Mouse (Mus musculus): ENCODE measurements around the gene Ssu2. TPM values are rescaled to one million over a fixed set of nuclear protein-coding genes. Genes with fewer than 3 reads are reported as not detected.

Ssu2 gene
- polyA plus RNA-seq (2015; fragmentation: Nextera tagmentation; extraction: Ambion mirVana), result 0.08 TPM in 1 of 2 replicates, not detected in the other

GRCm38 (mm10) chr6:112387947-112388346, at the start of gene Ssu2:
Gene Ssu2, minus strand, starts transcription at chr6:112388023.
- Histone ChIP-seq H3K36me3 (no peaks in the 10 kb centered on the region), H3K9ac (no peak within 1 kb of the TSS), H3K4me1 (replicated peaks) (no peaks in the 10 kb centered on the region), H3K27ac (no peak within 1 kb of the TSS), H3K9me3 (replicated peaks) (no peaks in the 10 kb centered on the region), H3K27me3 (no peaks in the 10 kb centered on the region), H3K4me3 (replicated peaks) (no peak within 1 kb of the TSS), H3K4me2 (no peak within 1 kb of the TSS)
- DNase-seq (no peak), ATAC-seq (ENCODE audit: low read depth) (no peak)
- 48% methylated on average over 9 of the region's 9 CpGs for WGBS (ENCODE audit: insufficient replicate concordance)

- H3K27ac ChIP-seq, result no peak overlapping the region
- no peaks in the 10 kb centered on the region for H3K9me3 ChIP-seq (replicated peaks)
- no peaks in the 10 kb centered on the region for H3K36me3 ChIP-seq
- ATAC-seq (ENCODE audit: low read depth) (no peak), DNase-seq (no peak)
- no peak overlapping the region for H3K4me3 ChIP-seq (replicated peaks)
- 53% methylated on average over 6 of the region's 6 CpGs for whole genome bisulfite sequencing (ENCODE audit: insufficient replicate concordance)
- no peaks in the 10 kb centered on the region for H3K4me1 ChIP-seq (replicated peaks)
- no peak overlapping the region for H3K9ac ChIP-seq
- no peaks in the 10 kb centered on the region for H3K27me3 ChIP-seq
- no peak overlapping the region for H3K4me2 ChIP-seq
These were observed 38.4 kb upstream of the Ssu2 start for GRCm38 (mm10) chr6:112426018-112426732.

- DNase-seq, result no peak
- H3K36me3 ChIP-seq, result no peaks in the 10 kb centered on the region
- H3K9me3 ChIP-seq (replicated peaks), result no peaks in the 10 kb centered on the region
- no peak overlapping the region for H3K9ac ChIP-seq
- 50% methylated on average over 8 of the region's 8 CpGs for WGBS (ENCODE audit: insufficient replicate concordance)
- no peak overlapping the region for H3K27ac ChIP-seq
- H3K4me3 ChIP-seq (replicated peaks), result no peak overlapping the region
- no peak for ATAC-seq (ENCODE audit: low read depth)
- no peaks in the 10 kb centered on the region for H3K27me3 ChIP-seq
- H3K4me2 ChIP-seq, result no peak overlapping the region
- H3K4me1 ChIP-seq (replicated peaks), result no peaks in the 10 kb centered on the region
These were observed 36.1 kb upstream of the Ssu2 start for GRCm38 (mm10) chr6:112423746-112424501.

GRCm38 (mm10) chr6:112420883-112421282, 33.1 kb upstream of the Ssu2 start:
- Histone ChIP-seq H3K4me3 (replicated peaks) (no peak overlapping the region), H3K9ac (no peak overlapping the region), H3K9me3 (replicated peaks) (no peaks in the 10 kb centered on the region), H3K27ac (no peak overlapping the region), H3K27me3 (no peaks in the 10 kb centered on the region), H3K4me2 (no peak overlapping the region), H3K36me3 (no peaks in the 10 kb centered on the region), H3K4me1 (replicated peaks) (no peaks in the 10 kb centered on the region)
- DNase-seq (no peak), ATAC-seq (ENCODE audit: low read depth) (no peak)
- WGBS (ENCODE audit: insufficient replicate concordance), result 91% methylated on average over 1 of the region's 1 CpGs

- Histone ChIP-seq H3K36me3 (no peaks in the 10 kb centered on the region), H3K27me3 (no peaks in the 10 kb centered on the region)
These were observed 31.5 kb upstream of the Ssu2 start for GRCm38 (mm10) chr6:112419333-112419732.

GRCm38 (mm10) chr6:112404111-112404510, 16.3 kb upstream of the Ssu2 start:
- H3K27me3 ChIP-seq, result no peaks in the 10 kb centered on the region
- ATAC-seq (ENCODE audit: low read depth), result no peak
- no peak overlapping the region for H3K9ac ChIP-seq
- H3K9me3 ChIP-seq (replicated peaks), result no peaks in the 10 kb centered on the region
- H3K4me1 ChIP-seq (replicated peaks), result no peaks in the 10 kb centered on the region
- no peaks in the 10 kb centered on the region for H3K36me3 ChIP-seq
- H3K4me3 ChIP-seq (replicated peaks), result no peak overlapping the region
- DNase-seq, result no peak
- 63% methylated on average over 5 of the region's 5 CpGs for WGBS (ENCODE audit: insufficient replicate concordance)
- H3K27ac ChIP-seq, result no peak overlapping the region
- no peak overlapping the region for H3K4me2 ChIP-seq

More at GRCm38 (mm10) chr6:112419333-112419732, 31.5 kb upstream of the Ssu2 start:
- H3K9ac ChIP-seq, result no peak overlapping the region
- 70% methylated on average over 9 of the region's 9 CpGs for WGBS (ENCODE audit: insufficient replicate concordance)
- H3K27ac ChIP-seq, result no peak overlapping the region
- H3K9me3 ChIP-seq (replicated peaks), result no peaks in the 10 kb centered on the region
- no peaks in the 10 kb centered on the region for H3K4me1 ChIP-seq (replicated peaks)
- DNase-seq, result no peak
- H3K4me2 ChIP-seq, result no peak overlapping the region
- H3K4me3 ChIP-seq (replicated peaks), result no peak overlapping the region
- no peak for ATAC-seq (ENCODE audit: low read depth)

GRCm38 (mm10) chr6:112401953-112402683, 14.3 kb upstream of the Ssu2 start:
- Histone ChIP-seq H3K4me2 (no peak overlapping the region), H3K27ac (no peak overlapping the region), H3K27me3 (no peaks in the 10 kb centered on the region), H3K9me3 (replicated peaks) (no peaks in the 10 kb centered on the region), H3K4me1 (replicated peaks) (no peaks in the 10 kb centered on the region), H3K9ac (no peak overlapping the region), H3K4me3 (replicated peaks) (no peak overlapping the region), H3K36me3 (no peaks in the 10 kb centered on the region)
- WGBS (ENCODE audit: insufficient replicate concordance), result 33% methylated on average over 12 of the region's 12 CpGs
- DNase-seq, result no peak
- ATAC-seq (ENCODE audit: low read depth), result peak; percentile 55; the same call in 1 of the 2 replicates

- ATAC-seq (ENCODE audit: low read depth) (no peak), DNase-seq (no peak)
- no peaks in the 10 kb centered on the region for H3K9me3 ChIP-seq (replicated peaks)
- 11% methylated on average over 3 of the region's 3 CpGs for WGBS (ENCODE audit: insufficient replicate concordance)
- no peak overlapping the region for H3K4me3 ChIP-seq (replicated peaks)
- H3K36me3 ChIP-seq, result no peaks in the 10 kb centered on the region
- H3K4me2 ChIP-seq, result no peak overlapping the region
- H3K4me1 ChIP-seq (replicated peaks), result no peaks in the 10 kb centered on the region
- no peak overlapping the region for H3K27ac ChIP-seq
- H3K9ac ChIP-seq, result no peak overlapping the region
- no peaks in the 10 kb centered on the region for H3K27me3 ChIP-seq
These were observed 9.5 kb upstream of the Ssu2 start for GRCm38 (mm10) chr6:112397351-112397750.

GRCm38 (mm10) chr6:112396352-112396751, 8.5 kb upstream of the Ssu2 start:
- Histone ChIP-seq H3K4me3 (replicated peaks) (no peak overlapping the region), H3K4me1 (replicated peaks) (no peaks in the 10 kb centered on the region), H3K9me3 (replicated peaks) (no peaks in the 10 kb centered on the region), H3K4me2 (no peak overlapping the region), H3K36me3 (no peaks in the 10 kb centered on the region), H3K27me3 (no peaks in the 10 kb centered on the region), H3K9ac (no peak overlapping the region), H3K27ac (no peak overlapping the region)
- ATAC-seq (ENCODE audit: low read depth), result no peak
- no peak for DNase-seq
- WGBS (ENCODE audit: insufficient replicate concordance), result 76% methylated on average over 3 of the region's 3 CpGs

- Histone ChIP-seq H3K4me1 (replicated peaks) (no peaks in the 10 kb centered on the region), H3K9ac (no peak overlapping the region), H3K4me2 (no peak overlapping the region), H3K36me3 (no peaks in the 10 kb centered on the region), H3K9me3 (replicated peaks) (no peaks in the 10 kb centered on the region), H3K27ac (no peak overlapping the region), H3K27me3 (no peaks in the 10 kb centered on the region), H3K4me3 (replicated peaks) (no peak overlapping the region)
- ATAC-seq (ENCODE audit: low read depth), result no peak
- DNase-seq, result no peak
- WGBS (ENCODE audit: insufficient replicate concordance), result 48% methylated on average over 3 of the region's 3 CpGs
These were observed 562 bp upstream of the Ssu2 start for GRCm38 (mm10) chr6:112388385-112388784.

- no peak overlapping the region for H3K27ac ChIP-seq
- H3K4me1 ChIP-seq (replicated peaks), result no peaks in the 10 kb centered on the region
- no peak overlapping the region for H3K4me3 ChIP-seq (replicated peaks)
- no peaks in the 10 kb centered on the region for H3K36me3 ChIP-seq
- 34% methylated on average over 2 of the region's 2 CpGs for WGBS (ENCODE audit: insufficient replicate concordance)
- H3K27me3 ChIP-seq, result no peaks in the 10 kb centered on the region
- ATAC-seq (ENCODE audit: low read depth) (no peak), DNase-seq (no peak)
- H3K9me3 ChIP-seq (replicated peaks), result no peaks in the 10 kb centered on the region
- no peak overlapping the region for H3K9ac ChIP-seq
- H3K4me2 ChIP-seq, result no peak overlapping the region
These were observed 1.6 kb downstream of the Ssu2 start for GRCm38 (mm10) chr6:112386260-112386659.
